Mouse (Mus musculus): ENCODE measurements around the gene Abcc4. TPM values are rescaled to one million over a fixed set of nuclear protein-coding genes. Genes with fewer than 3 reads are reported as not detected.

The Abcc4 gene
- total and polyA plus RNA-seq, 3 experiments: 9.6 to 20.2 (median 17.9) TPM

- DNase-seq: no peak
Observed at GRCm38 (mm10) chr14:118496767-118497166, 209.3 kb downstream of the Abcc4 start.

- DNase-seq: no peak
Observed at GRCm38 (mm10) chr14:118495458-118495857, 210.6 kb downstream of the Abcc4 start.

- DNase-seq: no peak
Observed at GRCm38 (mm10) chr14:118491708-118492107, 214.3 kb downstream of the Abcc4 start.

- no peak for DNase-seq
Observed at GRCm38 (mm10) chr14:118491300-118491699, 214.7 kb downstream of the Abcc4 start.

- DNase-seq: no peak
Observed at GRCm38 (mm10) chr14:118490525-118490924, 215.5 kb downstream of the Abcc4 start.

GRCm38 (mm10) chr14:118486349-118486748, 219.7 kb downstream of the Abcc4 start:
- no peak for DNase-seq

- DNase-seq: no peak
Observed at GRCm38 (mm10) chr14:118485646-118486045, 220.4 kb downstream of the Abcc4 start.

- DNase-seq: no peak
Observed at GRCm38 (mm10) chr14:118482320-118482719, 223.7 kb downstream of the Abcc4 start.

- no peak for DNase-seq
Observed at GRCm38 (mm10) chr14:118481779-118482178, 224.2 kb downstream of the Abcc4 start.

- no peak for DNase-seq
Observed at GRCm38 (mm10) chr14:118476329-118476728, 229.7 kb downstream of the Abcc4 start.

- DNase-seq: no peak
Observed at GRCm38 (mm10) chr14:118475100-118475454, 230.9 kb downstream of the Abcc4 start.

GRCm38 (mm10) chr14:118474226-118475099, 231.6 kb downstream of the Abcc4 start:
- no peak for DNase-seq

GRCm38 (mm10) chr14:118473831-118474193, 232.2 kb downstream of the Abcc4 start:
- peak; percentile 23 for DNase-seq

GRCm38 (mm10) chr14:118473188-118473830, 232.7 kb downstream of the Abcc4 start:
- DNase-seq: no peak

- DNase-seq: no peak
Observed at GRCm38 (mm10) chr14:118465331-118465730, 240.7 kb downstream of the Abcc4 start.

GRCm38 (mm10) chr14:118464401-118464800, 241.6 kb downstream of the Abcc4 start:
- DNase-seq: no peak

GRCm38 (mm10) chr14:118452572-118452971, 253.4 kb downstream of the Abcc4 start:
- DNase-seq: no peak

- DNase-seq: no peak
Observed at GRCm38 (mm10) chr14:118440155-118440554, 265.9 kb downstream of the Abcc4 start.

- peak; percentile 6 for DNase-seq
Observed at GRCm38 (mm10) chr14:118437156-118437931, 268.7 kb downstream of the Abcc4 start.

- peak; percentile 21 for DNase-seq
Observed at GRCm38 (mm10) chr14:118436791-118437155, 269.2 kb downstream of the Abcc4 start.

GRCm38 (mm10) chr14:118435676-118436330, 270.2 kb downstream of the Abcc4 start:
- DNase-seq: no peak

- no peak for DNase-seq
Observed at GRCm38 (mm10) chr14:118434842-118435241, 271.2 kb downstream of the Abcc4 start.
